Mouse (Mus musculus): ENCODE measurements around the gene Tmem237. TPM values are rescaled to one million over a fixed set of nuclear protein-coding genes. Genes with fewer than 3 reads are reported as not detected.

The Tmem237 gene
- polyA plus RNA-seq, 1 experiment from 2014 or later, result 46.6 TPM

DNA sequence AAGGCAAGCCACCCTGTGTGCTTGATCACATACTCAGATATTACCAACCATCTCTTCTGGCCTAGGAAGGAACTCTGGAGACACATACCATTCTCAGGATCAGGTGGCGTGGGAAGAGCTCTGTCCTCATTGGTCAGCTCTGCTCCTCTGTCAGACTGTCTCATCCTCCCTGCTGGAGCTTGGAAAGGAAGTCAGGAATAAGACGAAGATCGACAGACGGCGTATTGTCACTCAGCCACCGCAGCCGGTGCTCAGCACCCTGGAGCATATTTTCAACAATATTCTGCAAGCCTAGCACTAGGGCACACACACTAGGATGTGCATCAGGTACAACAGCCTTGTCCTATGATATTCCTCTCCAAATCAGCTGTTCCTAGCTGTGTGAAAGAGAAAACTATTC, 38.3 kb upstream of the Tmem237 start:
- Histone ChIP-seq H3K9ac (replicated peaks) (no peak overlapping the region), H3K4me3 (replicated peaks) (no peak overlapping the region), H3K27ac (no peak overlapping the region), H3K9me3 (no peaks in the 10 kb centered on the region), H3K27me3 (no peaks in the 10 kb centered on the region), H3K36me3 (peaks cover 7% of the 10 kb centered on the region), H3K4me2 (replicated peaks) (no peak overlapping the region), H3K4me1 (replicated peaks) (peaks cover 6% of the 10 kb centered on the region; the same call in 1 of the 2 replicates)
- no peak for ATAC-seq
- WGBS, result 83% methylated on average over 7 of the region's 7 CpGs

DNA sequence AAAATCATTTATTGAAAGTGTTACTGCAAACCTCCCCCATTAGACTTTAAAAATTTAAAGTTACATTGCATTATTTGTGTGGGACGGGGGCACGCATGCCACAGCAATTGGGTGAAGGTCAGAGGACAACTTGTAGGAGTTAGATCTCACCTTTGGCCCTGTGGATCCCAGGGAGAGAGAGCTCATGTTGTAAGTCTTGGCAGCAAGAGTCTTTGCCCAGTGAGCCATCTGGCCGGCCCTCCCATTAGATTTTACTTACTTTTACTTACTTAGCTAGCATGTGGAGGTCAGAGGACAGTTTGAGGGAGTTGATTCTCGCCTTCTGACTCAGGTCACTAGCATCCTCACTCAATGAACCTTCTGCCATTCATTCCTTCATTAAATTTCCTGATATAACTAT, 37.6 kb upstream of the Tmem237 start:
- no peaks in the 10 kb centered on the region for H3K27me3 ChIP-seq
- 91% methylated on average over 4 of the region's 4 CpGs for WGBS
- no peak overlapping the region for H3K4me3 ChIP-seq (replicated peaks)
- no peak overlapping the region for H3K4me2 ChIP-seq (replicated peaks)
- H3K27ac ChIP-seq, result no peak overlapping the region
- no peak for ATAC-seq
- no peaks in the 10 kb centered on the region; the same call in 1 of the 2 replicates for H3K4me1 ChIP-seq (replicated peaks)
- H3K9ac ChIP-seq (replicated peaks), result no peak overlapping the region
- no peaks in the 10 kb centered on the region for H3K9me3 ChIP-seq
- H3K36me3 ChIP-seq, result peaks cover under 1% of the 10 kb centered on the region; the same call in 1 of the 2 replicates

DNA sequence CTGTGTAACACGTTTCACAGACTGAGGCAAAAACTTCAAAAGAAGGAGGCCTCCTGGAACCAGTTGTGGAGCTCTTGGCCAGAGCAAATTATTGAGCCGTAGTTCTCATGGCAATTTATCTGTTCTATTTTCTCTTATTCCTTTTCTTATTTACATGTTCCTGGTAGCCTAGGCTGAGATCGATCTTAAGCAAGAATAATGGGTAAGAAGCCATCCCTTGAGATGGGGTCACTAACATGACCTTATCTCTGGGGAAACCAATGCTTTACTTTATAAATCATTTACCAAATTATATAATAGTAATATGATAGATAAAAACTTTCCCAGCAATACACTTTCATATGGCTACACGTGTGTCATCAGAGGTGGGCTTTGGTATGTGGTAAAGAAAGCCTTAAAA, 32.1 kb upstream of the Tmem237 start:
- Histone ChIP-seq H3K9me3 (no peaks in the 10 kb centered on the region), H3K4me2 (replicated peaks) (no peak overlapping the region), H3K27me3 (no peaks in the 10 kb centered on the region), H3K36me3 (no peaks in the 10 kb centered on the region), H3K27ac (no peak overlapping the region), H3K4me3 (replicated peaks) (no peak overlapping the region), H3K4me1 (replicated peaks) (no peaks in the 10 kb centered on the region), H3K9ac (replicated peaks) (no peak overlapping the region)
- 72% methylated on average over 4 of the region's 4 CpGs for WGBS
- ATAC-seq, result no peak

DNA sequence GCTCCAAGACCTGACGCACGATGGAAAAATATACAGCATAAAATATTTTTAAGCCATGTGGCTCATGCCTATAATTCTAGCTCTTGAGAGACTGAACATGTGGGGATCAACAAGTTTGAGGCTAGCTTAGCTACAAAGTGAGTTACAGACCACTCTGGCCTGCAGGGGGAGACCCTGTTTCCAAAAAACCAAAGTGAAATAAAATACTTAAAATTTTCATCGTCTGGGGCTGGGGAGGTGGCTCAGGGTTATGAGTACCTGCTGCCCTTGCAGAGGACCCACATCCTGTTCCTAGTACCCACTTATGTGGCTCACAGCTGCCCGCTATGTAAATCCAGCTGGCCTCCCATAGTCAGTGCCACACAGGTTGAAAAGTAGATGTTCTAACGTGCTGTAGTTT, 30.3 kb upstream of the Tmem237 start:
- no peaks in the 10 kb centered on the region for H3K4me1 ChIP-seq (replicated peaks)
- ATAC-seq, result no peak
- WGBS, result 87% methylated on average over 5 of the region's 5 CpGs
- no peak overlapping the region for H3K4me3 ChIP-seq (replicated peaks)
- H3K9me3 ChIP-seq, result no peaks in the 10 kb centered on the region
- H3K4me2 ChIP-seq (replicated peaks), result no peak overlapping the region
- H3K9ac ChIP-seq (replicated peaks), result no peak overlapping the region
- no peaks in the 10 kb centered on the region for H3K27me3 ChIP-seq
- H3K36me3 ChIP-seq, result no peaks in the 10 kb centered on the region
- no peak overlapping the region for H3K27ac ChIP-seq

DNA sequence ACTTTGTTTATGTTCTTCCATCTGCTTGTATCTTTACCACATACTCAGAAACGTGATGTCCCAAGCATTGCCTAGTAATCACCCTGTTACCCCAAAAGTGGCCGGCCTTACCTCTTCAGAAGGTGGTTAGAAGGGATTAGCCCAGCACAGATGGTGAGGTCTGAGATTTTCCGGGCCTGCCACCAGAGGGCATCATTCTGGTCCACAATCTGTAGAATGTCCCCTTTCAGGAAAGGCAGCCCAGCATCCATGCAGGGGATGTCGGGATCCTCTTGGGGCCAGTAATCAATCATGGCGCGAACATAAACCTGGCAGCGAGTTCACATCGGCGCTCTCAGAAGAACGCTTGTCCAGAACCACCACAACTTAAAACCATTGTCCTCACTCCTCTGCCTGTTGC, 24.3 kb upstream of the Tmem237 start:
- H3K9me3 ChIP-seq, result no peaks in the 10 kb centered on the region
- H3K4me2 ChIP-seq (replicated peaks), result no peak overlapping the region
- ATAC-seq, result no peak
- no peak overlapping the region for H3K4me3 ChIP-seq (replicated peaks)
- H3K27me3 ChIP-seq, result no peaks in the 10 kb centered on the region
- H3K4me1 ChIP-seq (replicated peaks), result no peaks in the 10 kb centered on the region
- no peak overlapping the region for H3K27ac ChIP-seq
- H3K36me3 ChIP-seq, result no peaks in the 10 kb centered on the region
- WGBS, result 79% methylated on average over 10 of the region's 10 CpGs
- H3K9ac ChIP-seq (replicated peaks), result no peak overlapping the region

DNA sequence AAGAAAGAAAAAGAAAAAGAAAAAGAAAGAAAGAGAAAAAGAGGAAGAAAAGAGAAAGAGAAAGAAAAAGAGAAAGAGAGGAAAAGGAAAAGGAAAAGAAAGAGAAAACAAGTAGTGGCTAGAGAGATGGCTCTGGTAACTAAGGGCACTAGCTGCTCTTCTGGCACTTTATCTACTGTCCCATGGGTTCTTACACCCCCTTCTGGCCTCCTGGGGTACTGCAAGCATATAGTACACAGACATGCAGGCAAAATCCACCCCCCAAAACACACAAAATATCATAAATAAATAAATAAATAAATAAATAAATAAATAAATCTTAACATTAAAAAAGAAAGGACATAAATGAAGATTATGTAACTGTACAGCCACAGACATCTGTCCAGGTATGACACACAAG, 22.6 kb upstream of the Tmem237 start:
- Histone ChIP-seq H3K27ac (no peak overlapping the region), H3K4me1 (replicated peaks) (no peaks in the 10 kb centered on the region), H3K9me3 (no peaks in the 10 kb centered on the region), H3K4me3 (replicated peaks) (no peak overlapping the region), H3K9ac (replicated peaks) (no peak overlapping the region), H3K36me3 (no peaks in the 10 kb centered on the region), H3K27me3 (no peaks in the 10 kb centered on the region), H3K4me2 (replicated peaks) (no peak overlapping the region)
- no peak for ATAC-seq

DNA sequence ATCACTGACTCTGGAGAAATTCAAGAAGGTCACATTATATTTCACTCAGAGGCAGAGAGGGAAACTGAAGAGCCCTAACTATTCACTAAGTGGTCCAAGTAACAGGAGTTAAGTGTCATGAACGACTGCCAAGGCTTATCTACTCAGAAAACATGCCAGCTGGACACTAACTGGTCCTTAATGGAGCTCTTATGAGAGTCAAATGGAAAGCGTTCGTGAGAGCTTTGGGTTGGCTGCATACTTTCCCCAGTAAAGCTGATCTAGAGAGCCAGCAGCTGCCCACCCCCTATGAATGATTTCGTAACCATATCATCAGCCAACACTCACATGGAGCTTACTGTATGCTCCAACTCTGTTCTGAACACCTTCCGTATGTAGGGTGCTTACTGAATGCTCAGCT, 14.2 kb upstream of the Tmem237 start:
- Histone ChIP-seq H3K4me3 (replicated peaks) (no peak overlapping the region), H3K27ac (no peak overlapping the region), H3K4me2 (replicated peaks) (no peak overlapping the region), H3K4me1 (replicated peaks) (no peaks in the 10 kb centered on the region), H3K9me3 (no peaks in the 10 kb centered on the region), H3K9ac (replicated peaks) (no peak overlapping the region), H3K27me3 (no peaks in the 10 kb centered on the region), H3K36me3 (no peaks in the 10 kb centered on the region)
- ATAC-seq, result no peak
- 84% methylated on average over 5 of the region's 5 CpGs for WGBS

DNA sequence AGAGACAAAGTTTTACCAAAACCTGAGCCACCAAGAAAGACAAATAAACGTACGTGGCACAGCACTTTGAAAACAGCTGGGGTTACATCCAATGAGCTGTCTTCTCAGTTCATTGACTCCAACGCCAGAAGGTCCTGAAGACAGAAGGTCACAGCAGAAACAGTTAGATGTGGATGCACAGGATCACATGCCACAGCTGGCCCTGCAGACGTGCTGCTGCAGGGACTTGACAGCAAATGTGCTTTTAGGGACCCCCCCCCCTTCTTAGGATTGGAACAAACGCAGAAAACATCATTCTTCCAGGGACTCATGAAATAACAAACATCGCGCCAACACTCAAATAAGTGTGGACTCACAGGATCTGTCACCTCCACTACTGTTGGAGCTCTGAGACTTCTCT, 8.7 kb upstream of the Tmem237 start:
- WGBS, result 81% methylated on average over 7 of the region's 7 CpGs
- Histone ChIP-seq H3K9ac (replicated peaks) (no peak overlapping the region), H3K4me1 (replicated peaks) (no peaks in the 10 kb centered on the region), H3K4me2 (replicated peaks) (no peak overlapping the region), H3K27me3 (no peaks in the 10 kb centered on the region), H3K27ac (no peak overlapping the region), H3K4me3 (replicated peaks) (no peak overlapping the region), H3K36me3 (no peaks in the 10 kb centered on the region), H3K9me3 (no peaks in the 10 kb centered on the region)
- ATAC-seq, result no peak

DNA sequence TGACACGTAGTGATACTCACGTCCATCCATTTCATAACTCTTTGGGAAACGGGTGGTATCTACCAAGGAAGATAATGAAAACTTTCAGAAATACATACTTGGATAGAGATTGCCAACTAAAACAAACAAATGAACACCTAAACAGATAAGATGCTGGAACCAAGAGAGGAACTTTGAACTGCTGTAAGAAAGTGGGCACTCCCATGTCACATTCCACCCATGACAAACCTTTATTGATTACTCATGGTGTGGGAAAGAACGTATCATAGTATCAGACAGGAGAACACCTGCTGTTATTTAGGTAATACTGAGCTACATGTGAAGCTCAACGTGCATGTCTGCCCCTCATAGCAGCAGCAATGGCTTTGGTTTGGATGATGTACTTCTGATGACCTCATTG, 5.3 kb upstream of the Tmem237 start:
- Histone ChIP-seq H3K36me3 (no peaks in the 10 kb centered on the region), H3K4me1 (replicated peaks) (peaks cover 1% of the 10 kb centered on the region; the same call in 1 of the 2 replicates), H3K27ac (no peak overlapping the region), H3K9ac (replicated peaks) (no peak overlapping the region), H3K4me3 (replicated peaks) (no peak overlapping the region), H3K27me3 (no peaks in the 10 kb centered on the region), H3K9me3 (no peaks in the 10 kb centered on the region), H3K4me2 (replicated peaks) (no peak overlapping the region)
- 83% methylated on average over 5 of the region's 5 CpGs for WGBS
- no peak for ATAC-seq

DNA sequence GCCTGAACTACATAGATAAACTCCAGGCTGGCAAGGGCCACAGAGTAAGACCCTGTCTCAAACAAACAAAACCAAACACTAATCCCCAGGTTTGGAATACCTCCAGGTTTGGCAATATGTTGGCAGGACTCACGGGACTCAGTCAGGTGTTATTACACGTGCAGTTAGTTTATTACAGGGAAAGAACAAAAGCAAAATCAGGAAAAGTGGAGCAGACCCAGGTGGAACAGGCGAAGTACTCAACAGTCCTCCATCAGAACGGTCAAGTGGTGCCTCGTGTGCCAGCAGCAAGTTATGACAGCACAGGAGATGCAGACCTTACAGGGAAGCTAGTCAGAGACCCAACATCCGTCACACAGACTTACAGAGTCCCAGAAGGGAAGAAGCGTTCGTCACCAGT, 9.7 kb downstream of the Tmem237 start:
- H3K27me3 ChIP-seq, result no peaks in the 10 kb centered on the region
- no peak overlapping the region for H3K4me3 ChIP-seq (replicated peaks)
- 91% methylated on average over 8 of the region's 8 CpGs for WGBS
- ATAC-seq, result no peak
- H3K9ac ChIP-seq (replicated peaks), result no peak overlapping the region
- no peak overlapping the region for H3K4me2 ChIP-seq (replicated peaks)
- peaks cover 78% of the 10 kb centered on the region for H3K36me3 ChIP-seq
- no peaks in the 10 kb centered on the region for H3K4me1 ChIP-seq (replicated peaks)
- H3K27ac ChIP-seq, result no peak overlapping the region
- H3K9me3 ChIP-seq, result no peaks in the 10 kb centered on the region

DNA sequence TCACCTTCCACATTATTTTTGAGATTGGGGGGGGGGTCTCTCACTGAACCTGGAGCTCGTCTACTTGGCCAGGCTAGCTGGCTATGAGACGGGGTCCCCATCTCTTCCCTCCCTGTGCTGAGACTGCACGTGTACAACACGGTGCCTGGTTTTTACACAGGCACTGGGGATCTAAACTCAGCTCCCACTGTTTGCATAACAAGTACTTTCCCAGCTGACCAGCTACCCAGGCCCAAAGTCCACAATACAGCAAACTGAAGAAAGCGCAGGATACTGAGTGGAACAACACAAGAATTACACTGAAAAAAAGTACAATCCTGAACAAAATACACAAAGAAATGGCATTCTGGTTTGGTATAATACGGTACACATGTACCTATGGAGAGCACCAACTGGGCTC, 18.1 kb downstream of the Tmem237 start:
- no peak overlapping the region for H3K27ac ChIP-seq
- no peaks in the 10 kb centered on the region for H3K9me3 ChIP-seq
- H3K4me3 ChIP-seq (replicated peaks), result no peak overlapping the region
- no peaks in the 10 kb centered on the region for H3K4me1 ChIP-seq (replicated peaks)
- H3K36me3 ChIP-seq, result peaks cover 51% of the 10 kb centered on the region
- WGBS, result 90% methylated on average over 6 of the region's 6 CpGs
- no peaks in the 10 kb centered on the region for H3K27me3 ChIP-seq
- no peak for ATAC-seq
- no peak overlapping the region for H3K9ac ChIP-seq (replicated peaks)
- no peak overlapping the region for H3K4me2 ChIP-seq (replicated peaks)

DNA sequence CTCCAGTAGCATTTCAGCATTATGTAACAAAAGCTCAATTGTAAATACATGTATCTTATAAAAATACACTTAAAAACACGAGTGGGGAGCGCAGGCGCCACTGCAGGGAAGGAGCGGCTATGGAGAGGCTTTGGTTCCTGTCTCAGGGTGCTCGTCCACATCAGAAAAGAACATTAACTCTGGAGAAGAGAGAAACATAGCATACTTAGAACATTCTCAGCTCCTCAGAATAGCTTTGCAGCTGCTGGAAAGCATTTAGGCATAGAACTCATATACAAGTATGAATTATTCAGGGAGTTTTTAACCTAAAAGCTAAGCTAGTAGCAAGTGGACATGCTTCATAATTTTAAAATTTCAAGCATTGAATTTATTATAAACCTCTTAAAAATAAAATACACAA, 19.2 kb downstream of the Tmem237 start:
- WGBS, result 93% methylated on average over 5 of the region's 5 CpGs
- Histone ChIP-seq H3K9ac (replicated peaks) (no peak overlapping the region), H3K4me3 (replicated peaks) (no peak overlapping the region), H3K27ac (no peak overlapping the region), H3K27me3 (no peaks in the 10 kb centered on the region), H3K36me3 (peaks cover 45% of the 10 kb centered on the region), H3K4me1 (replicated peaks) (no peaks in the 10 kb centered on the region), H3K4me2 (replicated peaks) (no peak overlapping the region), H3K9me3 (no peaks in the 10 kb centered on the region)
- no peak for ATAC-seq

DNA sequence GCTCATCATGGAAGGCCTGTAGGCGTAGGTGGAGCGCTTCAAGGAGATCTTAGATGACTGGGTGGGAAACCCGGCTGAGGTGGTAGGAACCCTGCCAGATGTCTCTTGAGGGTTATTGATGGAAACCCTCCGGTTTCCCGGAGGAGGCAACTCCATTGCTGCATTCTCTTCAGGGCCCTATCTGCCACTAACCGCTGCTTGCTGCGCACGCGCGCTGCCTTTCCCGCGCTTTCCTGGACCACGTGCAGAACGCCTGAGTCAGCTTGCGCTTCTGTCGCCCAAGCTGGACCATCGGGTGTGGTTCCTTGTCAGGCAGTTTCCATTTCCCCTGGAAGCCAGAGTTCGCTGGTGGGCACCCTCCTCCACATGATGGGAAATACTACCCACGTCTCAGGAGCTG, 25.5 kb downstream of the Tmem237 start, which contains the start of gene C2cd6:
Gene C2cd6, minus strand, starts transcription at position 196 of the 400 bp plus-strand sequence.
- no peaks in the 10 kb centered on the region for H3K4me1 ChIP-seq (replicated peaks)
- H3K4me3 ChIP-seq (replicated peaks), result no peak within 1 kb of the TSS
- H3K27ac ChIP-seq, result no peak within 1 kb of the TSS
- WGBS, result 94% methylated on average over 19 of the region's 19 CpGs
- no peak within 1 kb of the TSS for H3K4me2 ChIP-seq (replicated peaks)
- no peaks in the 10 kb centered on the region for H3K9me3 ChIP-seq
- no peak within 1 kb of the TSS for H3K9ac ChIP-seq (replicated peaks)
- H3K27me3 ChIP-seq, result no peaks in the 10 kb centered on the region
- H3K36me3 ChIP-seq, result peaks cover 10% of the 10 kb centered on the region; the same call in 1 of the 2 replicates
- no peak for ATAC-seq

Measured in midbrain, embryonic 13.5 days (tissue).